Mouse (Mus musculus) layer of hippocampus, adult 8-10 months (tissue): Measurements from ENCODE around the gene Dusp10. TPM values are rescaled to one million over a fixed set of nuclear protein-coding genes. Genes with fewer than 3 reads are reported as not detected.

ENCODE experiments used
- DNase-seq, 2 experiments: peaks; one replicate each; pipeline ENCODE4 v3.0.0; 2022; ENCODE audit warnings: low spot score in 2 of 2
- total RNA-seq, 4 experiments: library from RNA; stranded (reverse); gene quantifications; 2 replicates each; pipeline ENCODE4 v1.2.4; 2022

Dusp10 gene
- total RNA-seq, 4 experiments from 2014 or later: 3.8 to 5.8 (median 5.5) TPM

DNA sequence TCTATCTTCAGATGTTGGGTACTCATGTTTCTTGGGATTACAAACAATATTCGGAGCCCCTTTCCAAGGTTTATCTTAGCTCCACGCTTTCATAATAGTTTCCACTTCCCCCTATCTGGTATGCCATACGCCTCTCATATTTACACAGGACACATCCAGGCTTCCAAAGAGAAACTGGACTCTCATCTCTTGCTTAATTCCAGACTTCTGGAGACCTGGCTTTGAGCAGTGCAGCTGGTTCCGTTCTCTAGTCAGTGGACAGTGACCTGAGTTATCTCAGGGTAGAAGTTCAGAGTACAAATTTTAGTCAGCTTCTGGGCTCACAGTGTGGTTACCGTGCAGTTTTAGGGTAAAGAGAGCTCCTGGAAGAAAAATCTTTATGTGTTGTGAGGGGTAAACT, 87.3 kb downstream of the Dusp10 start:
- no peak for DNase-seq

DNA sequence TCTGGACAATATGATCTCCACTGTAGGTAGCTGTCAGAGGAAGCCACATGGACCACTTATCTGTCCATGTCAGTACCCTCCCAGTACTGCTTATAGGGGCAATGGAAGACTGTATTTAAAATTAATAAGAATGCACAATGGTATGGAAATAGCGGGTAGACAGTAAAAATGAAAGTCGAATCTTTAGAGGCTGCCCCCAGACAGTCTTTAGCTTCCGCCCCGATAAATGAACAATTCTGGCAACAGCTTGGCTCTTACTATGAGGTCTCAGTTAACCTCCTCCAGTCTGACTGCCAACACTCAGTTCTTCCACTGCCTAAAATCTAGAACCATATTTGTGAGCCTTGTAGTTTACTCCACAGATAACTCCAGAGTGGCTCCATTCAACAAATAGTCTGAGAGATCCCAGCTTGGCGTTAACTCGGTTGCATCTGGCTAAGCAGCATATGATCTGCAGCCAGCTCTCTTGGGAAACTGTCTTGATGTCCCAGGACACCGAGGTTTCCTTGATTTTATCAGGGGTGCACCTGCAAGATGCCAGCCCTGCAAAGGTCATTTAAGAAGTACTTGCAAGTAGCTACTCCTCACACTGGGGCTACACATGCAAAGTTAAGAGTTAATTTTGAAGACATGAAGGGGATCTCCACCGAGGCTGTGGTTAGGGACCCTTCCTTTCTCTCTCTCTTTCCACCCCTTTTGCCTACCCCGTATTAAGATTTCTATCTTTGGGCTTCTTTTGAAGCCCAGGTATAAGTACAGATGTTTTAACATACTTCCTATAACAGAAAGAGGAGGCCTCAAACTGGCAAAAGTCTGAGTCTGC, 88.0 kb downstream of the Dusp10 start:
- no peak for DNase-seq

DNA sequence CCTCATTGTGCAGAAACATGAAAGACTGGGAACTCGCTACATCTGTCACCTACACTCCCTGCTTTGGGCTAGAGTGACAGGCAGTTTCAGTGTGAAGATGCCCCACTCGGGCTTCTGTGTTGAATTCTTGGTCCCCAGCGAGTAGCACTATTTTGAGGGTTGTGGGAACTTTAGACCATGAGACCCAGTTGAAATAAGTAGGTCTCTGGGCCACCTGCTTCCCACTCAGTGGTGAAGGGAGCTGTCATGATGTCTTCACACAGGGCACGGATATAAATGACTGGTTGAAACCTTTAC, 88.6 kb downstream of the Dusp10 start:
- DNase-seq: no peak

DNA sequence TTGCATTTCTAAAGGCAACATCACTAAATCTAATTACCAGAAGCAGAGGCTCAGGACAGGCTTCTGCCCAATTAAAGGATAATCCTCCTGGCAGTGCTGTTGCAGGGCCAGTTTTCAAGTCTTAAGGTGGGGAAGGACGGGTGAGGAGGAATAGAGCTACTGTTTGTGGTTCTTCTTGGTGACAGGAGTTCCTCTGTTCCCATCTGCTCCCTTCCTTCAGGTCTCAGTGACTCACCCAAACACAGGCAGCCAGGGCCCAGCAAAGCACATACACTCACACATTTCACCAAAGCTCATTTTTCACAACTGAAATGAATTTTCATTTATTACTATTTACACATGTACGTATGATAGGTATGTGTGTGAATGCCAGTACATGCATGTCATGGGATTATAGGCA, 93.7 kb downstream of the Dusp10 start:
- no peak for DNase-seq

DNA sequence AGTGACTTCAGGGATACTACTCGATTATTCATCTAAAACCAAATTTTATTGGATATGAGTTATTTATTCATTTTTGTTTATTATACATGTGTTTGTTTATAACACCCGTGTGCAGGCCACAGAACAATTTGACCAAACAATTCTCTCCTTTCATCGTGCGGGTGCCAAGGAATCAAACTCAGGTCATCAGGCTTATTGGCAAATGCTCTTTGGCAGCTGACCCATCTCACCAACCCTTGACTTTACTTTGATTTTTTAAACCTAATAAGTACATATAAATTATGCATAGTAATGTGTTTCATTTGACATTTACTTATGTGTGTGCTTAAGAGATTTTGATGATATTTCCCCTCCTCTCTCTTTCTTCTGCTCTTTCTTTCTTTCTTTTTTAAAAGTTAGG, 94.3 kb downstream of the Dusp10 start:
- no peak for DNase-seq

DNA sequence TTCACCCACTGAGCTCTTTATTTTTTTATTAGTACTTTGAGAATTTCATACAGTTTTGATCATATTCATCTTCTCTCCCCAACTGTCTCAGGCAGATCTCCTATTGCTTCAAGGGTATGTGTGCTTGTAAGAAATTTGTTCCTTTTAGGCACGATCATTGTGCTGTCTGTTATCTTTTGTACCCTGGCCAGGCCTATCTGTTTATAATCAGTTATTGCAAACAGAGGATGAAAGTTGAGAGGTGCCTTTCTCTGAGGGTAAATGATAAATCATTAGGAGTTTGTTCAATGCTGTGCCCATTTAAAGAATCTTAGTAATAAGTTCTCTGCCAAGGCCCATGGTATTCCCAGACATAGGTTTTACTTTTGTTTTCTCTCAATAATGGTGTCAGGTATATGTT, 95.2 kb downstream of the Dusp10 start:
- DNase-seq: no peak

DNA sequence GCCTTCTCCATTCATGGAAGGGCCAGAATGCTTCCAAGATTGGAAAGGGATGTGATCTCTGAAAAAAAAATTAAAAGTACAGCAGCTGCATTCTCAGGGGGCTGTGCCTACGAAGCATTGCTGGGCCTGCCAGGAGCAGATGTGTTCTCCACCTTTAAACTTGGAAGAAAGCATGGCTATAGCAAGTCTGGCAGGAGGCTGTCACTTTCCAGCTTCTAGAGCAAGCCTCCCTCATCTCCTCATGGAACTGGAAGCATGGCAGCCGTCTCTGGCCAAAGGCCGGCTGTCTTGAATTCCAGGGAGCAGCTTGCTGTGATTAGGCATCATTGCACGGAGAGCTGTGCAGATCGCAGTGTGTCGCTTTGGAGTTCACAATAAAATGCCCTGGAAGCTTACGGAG, 104.5 kb downstream of the Dusp10 start:
- DNase-seq: no peak

DNA sequence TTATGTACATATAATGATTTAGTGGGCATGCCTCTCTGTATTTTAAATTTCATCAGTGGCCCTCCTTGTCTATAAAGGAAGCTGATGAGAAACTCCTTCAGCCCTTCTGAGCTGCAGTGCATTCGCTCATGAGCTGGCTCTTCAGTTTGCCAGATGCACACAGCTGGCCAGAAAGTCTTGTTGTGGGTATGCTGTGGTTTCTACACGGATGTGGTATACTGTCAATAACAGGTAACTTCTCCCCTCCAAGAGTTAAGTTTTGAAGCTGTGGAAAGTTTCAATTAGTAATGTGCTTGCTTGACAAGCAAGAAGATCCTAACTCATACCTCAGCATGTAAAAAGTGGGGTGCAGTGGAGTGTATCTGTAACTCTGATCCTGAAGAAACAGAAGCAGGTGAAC, 104.9 kb downstream of the Dusp10 start:
- DNase-seq: no peak

DNA sequence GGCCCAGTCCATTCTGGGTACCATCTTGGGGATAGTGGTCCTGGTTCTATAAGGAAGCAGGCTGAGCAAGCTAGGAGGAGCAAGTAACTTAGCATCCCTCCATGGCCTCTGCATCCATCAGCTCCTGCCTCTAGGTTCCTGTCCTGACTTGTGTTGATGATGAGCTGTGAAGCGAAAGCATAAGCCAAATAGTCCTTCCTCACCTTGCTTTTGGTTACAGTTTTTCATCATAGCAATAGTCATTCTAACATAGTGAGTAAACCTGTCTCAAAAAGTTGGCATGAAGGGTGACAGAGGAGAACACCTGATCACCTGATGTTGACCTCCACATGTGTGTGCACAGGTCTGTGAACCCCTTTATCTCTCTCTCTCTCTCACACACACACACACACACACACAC, 105.5 kb downstream of the Dusp10 start:
- no peak for DNase-seq

Other genes with a start within 250 kb of the Dusp10 start
- under 1 TPM in 1 of 4 experiments, not detected in 3; 0.25 TPM for gene 1700056E22Rik, start 21.0 kb downstream of the Dusp10 start, total RNA-seq